Mouse (Mus musculus) splenic B cell, adult 2 months (primary cell): ENCODE measurements at regions not wholly inside any gene's neighbourhood (a gene's known extent, or its start where the extent isn't known, plus 50 kb on each side); places are given as distances from the start of the nearest gene placed in this dataset.

Experiments
- DNase-seq: peaks from one replicate; pipeline ENCODE4 v3.0.0-alpha.2; 2011; ENCODE audit warnings: low read depth, low spot score
- H3K27me3 ChIP-seq: 2 replicates; pipeline ENCODE4 v1.6.1; 2012; ENCODE audit warnings: mild to moderate bottlenecking, low read length, moderate library complexity, mixed read lengths; ENCODE audit not compliant: control insufficient read depth, poor library complexity, insufficient read depth, severe bottlenecking
- H3K36me3 ChIP-seq: 2 replicates; pipeline ENCODE4 v1.6.1; 2012; ENCODE audit warnings: mild to moderate bottlenecking, low read length, moderate library complexity, mixed read lengths; ENCODE audit not compliant: control insufficient read depth, poor library complexity, insufficient read depth, severe bottlenecking

DNA sequence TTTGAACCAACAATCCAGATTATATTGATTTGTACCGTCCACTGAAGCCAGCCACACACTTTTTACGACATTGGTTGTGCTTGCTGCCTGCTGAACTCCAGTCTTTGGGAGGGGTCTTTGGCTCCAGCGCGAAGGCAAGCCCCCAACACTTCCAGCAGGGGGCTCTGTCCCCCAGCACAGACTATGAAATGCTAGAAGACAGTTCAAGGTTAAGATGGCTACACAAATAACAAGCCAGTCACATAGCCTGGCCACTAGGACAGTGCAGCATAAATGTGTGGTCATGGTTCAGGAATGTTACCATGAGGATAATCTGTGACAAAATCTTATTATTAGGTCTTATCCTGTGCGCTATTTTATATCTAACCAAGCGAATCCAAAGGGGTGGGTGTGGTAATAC lies 224.4 kb upstream of the Pabpc6 start:
- peak; percentile 23 for DNase-seq
- Histone ChIP-seq H3K36me3 (no peaks in the 10 kb centered on the region), H3K27me3 (no peaks in the 10 kb centered on the region)

GRCm38 (mm10) chr17:9892776-9893175 lies 223.3 kb upstream of the Pabpc6 start:
- H3K36me3 ChIP-seq, result no peaks in the 10 kb centered on the region
- DNase-seq, result no peak
- no peaks in the 10 kb centered on the region for H3K27me3 ChIP-seq

DNA sequence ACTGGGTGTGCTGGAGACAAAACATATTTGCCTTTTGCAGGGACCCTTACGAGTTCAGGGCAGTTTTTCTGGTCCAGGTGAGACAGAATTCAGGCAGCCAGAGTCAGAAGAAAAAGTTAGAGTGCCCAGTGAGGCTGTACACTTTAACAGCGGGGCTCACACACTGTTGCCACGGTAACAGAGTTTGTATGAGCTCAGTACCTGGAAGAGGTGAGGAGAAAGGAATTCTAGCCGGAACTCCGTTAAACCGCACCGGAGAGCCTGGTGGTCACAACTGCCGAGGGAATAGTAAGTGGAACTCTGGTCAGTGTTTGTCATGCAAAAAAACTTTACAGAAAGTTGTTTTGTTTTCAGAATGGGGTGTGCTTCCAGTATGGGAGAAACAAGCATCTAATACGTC lies 222.6 kb upstream of the Pabpc6 start:
- Histone ChIP-seq H3K27me3 (no peaks in the 10 kb centered on the region), H3K36me3 (no peaks in the 10 kb centered on the region)
- DNase-seq, result no peak

GRCm38 (mm10) chr17:9888494-9888893 lies 219.0 kb upstream of the Pabpc6 start:
- no peaks in the 10 kb centered on the region for H3K36me3 ChIP-seq
- no peaks in the 10 kb centered on the region for H3K27me3 ChIP-seq
- no peak for DNase-seq

- no peak for DNase-seq
- no peaks in the 10 kb centered on the region for H3K27me3 ChIP-seq
- H3K36me3 ChIP-seq, result no peaks in the 10 kb centered on the region
Observed at GRCm38 (mm10) chr17:9885110-9885509, 215.6 kb upstream of the Pabpc6 start.

- DNase-seq, result no peak
- Histone ChIP-seq H3K27me3 (no peaks in the 10 kb centered on the region), H3K36me3 (no peaks in the 10 kb centered on the region)
Observed at GRCm38 (mm10) chr17:9882639-9883226, 213.2 kb upstream of the Pabpc6 start.

DNA sequence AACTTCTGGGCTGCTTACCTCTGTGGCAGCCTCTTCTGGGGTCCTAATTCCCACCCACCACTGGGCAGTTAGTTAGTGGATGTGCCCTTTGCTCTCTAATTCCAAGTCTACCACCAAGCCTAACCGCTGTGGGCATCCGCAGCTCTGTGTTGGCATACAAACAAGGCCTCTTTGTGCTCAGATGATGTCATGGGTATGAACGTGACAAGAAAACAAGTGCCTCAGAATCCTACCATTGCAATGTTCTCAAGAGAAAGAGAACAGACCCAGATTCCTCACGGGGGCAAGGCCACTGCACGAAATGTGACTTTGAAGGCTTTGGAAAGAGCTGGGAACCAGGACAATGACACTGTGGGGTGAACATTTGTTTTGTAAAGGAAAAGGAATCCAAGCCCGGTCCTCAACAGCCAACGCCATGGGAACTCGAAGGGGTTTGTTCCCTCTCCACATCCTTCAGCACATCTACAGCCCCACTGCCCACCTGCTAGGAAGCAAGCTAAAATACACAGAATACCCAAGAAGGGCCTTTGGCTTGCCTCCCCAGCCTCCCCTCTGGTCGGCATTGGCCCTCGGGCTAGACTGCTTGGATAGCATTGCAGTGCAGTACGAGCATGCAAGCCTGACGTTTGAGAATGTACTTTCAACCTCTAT lies 210.2 kb upstream of the Pabpc6 start:
- Histone ChIP-seq H3K36me3 (no peaks in the 10 kb centered on the region), H3K27me3 (no peaks in the 10 kb centered on the region)
- DNase-seq, result no peak

DNA sequence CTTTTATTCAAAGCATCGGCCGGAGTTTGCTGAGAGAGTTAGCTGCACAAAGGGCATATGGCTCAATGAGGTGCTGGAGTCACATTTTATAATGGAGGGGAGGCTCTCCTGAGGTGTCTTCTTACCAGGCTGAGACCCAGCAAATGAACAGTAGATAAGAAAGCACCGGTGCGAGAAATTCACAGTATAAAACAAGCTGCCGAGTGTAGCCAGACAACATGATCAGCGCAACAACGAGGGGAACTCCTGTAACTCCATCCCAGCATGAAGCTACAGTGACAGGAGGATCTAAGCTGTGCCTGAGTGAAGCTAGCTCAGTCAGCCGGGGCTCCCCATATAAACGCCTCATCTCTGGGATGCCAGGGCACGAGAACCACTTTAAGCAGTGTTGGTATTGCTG lies 204.2 kb upstream of the Pabpc6 start:
- no peak for DNase-seq
- no peaks in the 10 kb centered on the region for H3K27me3 ChIP-seq
- no peaks in the 10 kb centered on the region for H3K36me3 ChIP-seq

- Histone ChIP-seq H3K27me3 (no peaks in the 10 kb centered on the region), H3K36me3 (no peaks in the 10 kb centered on the region)
- no peak for DNase-seq
Observed at GRCm38 (mm10) chr17:9870237-9870636, 200.7 kb upstream of the Pabpc6 start.

DNA sequence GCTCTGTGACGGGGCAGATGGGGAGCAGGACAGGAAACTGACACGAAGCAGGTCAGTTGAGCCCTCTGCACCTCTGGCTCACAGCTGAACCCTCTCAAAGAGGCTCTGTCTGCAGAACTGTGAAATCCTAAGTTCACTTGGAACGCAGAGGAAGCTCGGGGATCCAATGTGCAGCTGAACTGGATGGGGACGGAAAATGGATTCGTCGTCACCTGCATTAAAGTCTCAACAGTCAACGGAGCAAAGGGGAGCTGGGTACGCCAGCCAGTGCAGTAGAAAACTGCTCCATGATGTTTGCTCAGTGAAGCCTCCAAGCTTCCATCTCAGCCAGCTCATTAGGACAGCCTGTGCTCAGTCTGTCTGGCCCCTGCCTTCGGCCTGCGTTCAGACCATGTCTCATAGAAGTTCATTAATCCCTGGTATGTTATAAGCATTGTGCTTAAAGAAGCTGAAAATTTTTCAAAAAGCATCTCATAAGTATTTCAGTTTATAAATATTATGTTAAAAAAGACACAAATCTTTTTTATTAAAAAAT lies 199.3 kb upstream of the Pabpc6 start:
- H3K36me3 ChIP-seq, result no peaks in the 10 kb centered on the region

GRCm38 (mm10) chr17:9864254-9864653 lies 194.7 kb upstream of the Pabpc6 start:
- Histone ChIP-seq H3K36me3 (no peaks in the 10 kb centered on the region), H3K27me3 (no peaks in the 10 kb centered on the region)
- no peak for DNase-seq

More for the DNA sequence above, 199.3 kb upstream of the Pabpc6 start:
- no peaks in the 10 kb centered on the region for H3K27me3 ChIP-seq
- no peak for DNase-seq

DNA sequence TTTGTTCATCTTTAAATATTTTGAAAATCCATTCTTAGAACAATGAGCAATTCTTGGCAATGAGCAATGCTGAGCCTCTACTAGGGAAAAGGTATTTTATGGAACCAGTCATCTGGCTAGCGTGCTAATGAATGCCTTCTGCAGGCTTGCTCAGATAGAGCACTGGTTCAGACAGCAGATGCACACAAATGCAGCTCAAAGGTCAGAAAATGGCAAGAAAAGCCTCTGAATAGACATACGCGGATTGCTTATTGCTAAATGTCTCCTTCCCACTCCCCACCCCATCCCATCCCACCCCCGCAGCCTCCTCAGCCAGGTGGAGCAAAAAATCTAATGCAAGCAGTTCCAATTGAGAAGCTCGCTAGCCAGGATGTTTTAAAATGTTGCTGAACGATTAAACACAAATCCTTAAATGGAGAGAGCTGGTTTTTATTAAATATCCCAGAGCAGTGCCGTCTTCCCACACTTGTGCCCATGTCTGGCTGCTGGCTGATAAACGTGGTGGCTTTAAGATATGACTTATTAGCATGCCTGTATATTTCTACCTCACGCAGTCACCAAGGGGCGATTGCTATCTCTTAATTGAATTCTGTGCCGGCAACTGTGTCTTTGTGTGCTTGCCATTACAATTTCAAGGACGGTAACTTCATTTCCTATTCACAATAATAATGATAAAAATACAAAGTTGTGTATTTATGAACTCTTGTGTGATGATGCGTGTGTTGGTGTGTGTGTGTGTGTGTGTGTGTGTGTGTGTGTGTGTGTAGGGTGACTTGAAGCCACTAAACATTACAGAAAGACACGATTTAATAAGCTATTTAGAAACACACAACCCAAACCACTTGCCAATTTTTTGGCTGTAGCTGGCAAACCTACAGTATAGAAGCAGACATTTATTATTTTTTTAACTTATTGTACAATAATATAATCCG lies 192.7 kb upstream of the Pabpc6 start:
- DNase-seq, result no peak
- no peaks in the 10 kb centered on the region for H3K36me3 ChIP-seq
- no peaks in the 10 kb centered on the region for H3K27me3 ChIP-seq

- no peaks in the 10 kb centered on the region for H3K36me3 ChIP-seq
- H3K27me3 ChIP-seq, result no peaks in the 10 kb centered on the region
- DNase-seq, result no peak
Observed at GRCm38 (mm10) chr17:9861346-9861745, 191.8 kb upstream of the Pabpc6 start.

- no peaks in the 10 kb centered on the region for H3K27me3 ChIP-seq
- H3K36me3 ChIP-seq, result no peaks in the 10 kb centered on the region
- DNase-seq, result no peak
Observed at GRCm38 (mm10) chr17:9848559-9849357, 179.2 kb upstream of the Pabpc6 start.
